Mouse (Mus musculus): Measurements from ENCODE around the gene Tmem132c. TPM values are rescaled to one million over a fixed set of nuclear protein-coding genes. Genes with fewer than 3 reads are reported as not detected.

Tmem132c gene
- total RNA-seq, 2 experiments from 2014 or later, result 6.7 to 6.8 TPM

DNA sequence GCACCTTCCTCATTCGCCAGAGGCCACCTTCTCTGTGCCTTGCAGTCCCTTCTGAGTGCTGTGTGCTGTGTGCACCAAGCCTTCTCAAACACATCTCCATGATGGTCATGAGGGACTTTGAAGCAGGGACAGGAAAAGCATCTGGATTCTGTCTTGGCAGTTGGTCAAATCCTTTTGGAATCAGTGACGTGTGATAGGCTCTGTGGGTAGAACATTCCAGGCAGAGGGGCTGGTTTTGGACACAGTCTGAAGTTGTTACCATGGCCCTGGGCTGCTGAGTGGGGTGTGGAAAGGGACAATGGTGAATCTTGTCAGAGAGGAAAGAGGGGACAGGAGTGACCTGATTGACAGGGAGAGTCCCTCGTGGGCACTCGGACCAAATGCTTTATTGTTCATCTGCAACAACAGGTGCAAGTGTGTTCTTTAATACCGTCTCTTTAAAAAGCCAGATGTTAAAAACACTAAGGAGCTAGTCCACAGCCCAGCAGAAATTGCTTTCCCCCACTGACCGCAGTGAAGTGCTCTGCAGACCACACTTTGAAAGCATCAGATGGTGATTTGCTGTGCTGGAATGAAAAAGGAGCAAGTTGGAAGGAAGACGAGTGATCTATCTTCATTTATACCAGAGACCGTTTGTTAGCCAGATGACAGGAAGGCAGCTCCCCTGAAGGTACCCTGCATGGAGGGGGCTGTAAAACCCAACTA, 242.5 kb downstream of the Tmem132c start:
- no peak for DNase-seq (ENCODE audit: low spot score in 2 of 2)

DNA sequence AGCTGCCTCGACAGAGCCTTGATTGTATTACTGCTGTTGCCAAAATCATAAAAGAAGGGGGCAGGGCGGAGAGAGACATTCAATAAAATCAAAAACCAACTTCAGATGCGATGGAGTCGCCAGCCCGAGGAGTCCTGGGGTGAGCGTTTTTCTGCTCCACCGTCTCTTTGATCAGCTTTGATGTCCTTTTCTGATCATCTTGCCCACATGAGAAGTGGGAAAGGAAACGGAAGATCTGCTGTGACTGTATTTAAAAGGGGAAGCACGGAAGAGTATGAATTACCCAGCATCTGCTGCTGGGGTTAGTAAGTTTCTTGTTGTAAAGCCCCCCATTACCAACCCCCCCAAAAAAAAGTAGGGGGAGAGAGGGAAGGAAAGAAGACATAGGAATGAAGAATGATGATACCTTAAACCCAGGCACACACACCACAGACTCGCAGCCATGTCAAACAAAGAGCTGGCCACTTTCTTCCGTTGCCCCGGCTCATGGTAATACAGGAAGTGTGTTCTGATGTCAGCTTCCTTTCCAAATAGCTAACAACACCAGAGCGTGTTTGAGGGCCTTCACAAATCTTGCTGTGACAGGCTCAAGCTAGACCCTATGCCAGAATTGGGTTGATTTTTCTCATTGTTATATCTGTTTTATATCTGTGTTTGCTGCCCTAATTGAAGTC, 243.3 kb downstream of the Tmem132c start:
- no peak for DNase-seq (ENCODE audit: low spot score in 2 of 2)

DNA sequence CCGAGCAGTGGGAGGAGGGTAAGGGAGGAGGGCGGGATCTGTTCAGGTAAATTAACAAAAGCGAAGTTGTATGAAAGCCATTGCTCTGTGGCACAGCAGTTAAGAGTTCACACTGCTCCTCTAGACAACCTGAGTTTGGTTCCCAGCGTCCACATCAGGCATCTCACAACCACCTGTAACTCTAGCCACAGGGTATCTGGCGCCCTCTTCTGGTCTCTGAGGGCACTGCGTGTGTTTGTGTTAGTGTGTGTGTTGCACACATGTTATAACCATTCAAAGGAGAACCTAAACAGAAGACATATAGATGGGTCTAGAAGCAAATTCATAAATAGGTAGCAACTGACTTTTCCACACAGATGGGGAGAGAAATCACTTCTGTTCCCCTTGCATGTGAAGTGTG, 245.6 kb downstream of the Tmem132c start:
- no peak for DNase-seq (ENCODE audit: low spot score in 2 of 2)

DNA sequence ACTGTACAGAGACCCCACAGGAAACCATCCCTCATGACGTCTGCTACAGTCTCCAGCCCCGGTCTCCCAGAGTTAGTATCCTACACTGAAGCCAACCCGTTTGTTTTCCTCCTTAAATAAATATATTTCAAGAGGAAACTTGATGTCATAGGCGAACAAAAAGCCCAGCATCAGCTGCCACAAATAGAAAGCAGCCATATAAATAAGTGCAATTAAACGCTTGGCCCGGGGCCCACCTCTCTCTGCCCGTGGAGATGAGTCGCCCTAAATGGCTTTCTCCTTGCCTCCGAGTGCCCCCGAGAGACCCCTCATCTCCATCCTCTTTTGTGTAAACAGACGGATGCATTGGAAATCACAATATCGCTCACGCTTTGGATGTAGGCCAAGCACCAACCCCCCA, 247.1 kb downstream of the Tmem132c start:
- DNase-seq (ENCODE audit: low spot score in 2 of 2), result no peak

DNA sequence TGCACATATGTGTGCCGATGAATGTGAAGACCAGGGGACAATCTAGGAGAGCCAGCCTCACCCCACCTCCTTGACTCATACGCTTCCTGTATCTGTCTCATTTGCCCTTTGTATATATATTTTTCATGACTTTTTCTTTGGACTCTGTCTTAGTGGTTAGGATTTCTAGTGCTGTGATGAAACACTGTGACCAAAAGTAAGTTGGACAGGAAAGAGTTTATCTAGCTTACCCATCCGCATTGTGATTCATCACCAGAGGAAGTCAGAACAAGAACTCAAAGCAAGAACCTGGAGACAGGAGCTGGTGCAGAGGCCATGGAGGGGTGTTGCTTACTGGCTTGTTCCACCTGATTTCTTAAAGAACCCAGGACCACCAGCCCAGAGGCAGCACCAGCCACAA, 250.1 kb downstream of the Tmem132c start:
- DNase-seq (ENCODE audit: low spot score in 2 of 2), result no peak

DNA sequence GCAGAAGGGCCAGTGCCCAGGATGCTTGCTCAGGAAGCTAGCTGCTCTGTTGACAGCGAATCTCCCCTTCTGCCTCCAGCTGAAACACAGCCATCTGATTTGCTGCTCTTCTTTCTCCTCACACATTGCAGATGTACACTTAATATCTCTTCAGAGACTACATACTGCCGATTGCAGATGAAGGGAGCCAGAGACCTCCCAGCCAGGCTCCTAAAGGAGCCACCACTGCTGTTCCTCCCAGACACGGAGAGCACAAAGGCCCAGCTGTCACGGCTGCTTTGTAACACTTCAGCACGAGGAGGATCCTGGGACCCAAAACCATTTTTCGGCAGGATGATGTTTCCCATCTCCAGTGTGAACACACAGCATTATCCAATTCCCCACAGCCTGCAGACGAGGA, 255.3 kb downstream of the Tmem132c start:
- DNase-seq (ENCODE audit: low spot score in 2 of 2), result no peak

DNA sequence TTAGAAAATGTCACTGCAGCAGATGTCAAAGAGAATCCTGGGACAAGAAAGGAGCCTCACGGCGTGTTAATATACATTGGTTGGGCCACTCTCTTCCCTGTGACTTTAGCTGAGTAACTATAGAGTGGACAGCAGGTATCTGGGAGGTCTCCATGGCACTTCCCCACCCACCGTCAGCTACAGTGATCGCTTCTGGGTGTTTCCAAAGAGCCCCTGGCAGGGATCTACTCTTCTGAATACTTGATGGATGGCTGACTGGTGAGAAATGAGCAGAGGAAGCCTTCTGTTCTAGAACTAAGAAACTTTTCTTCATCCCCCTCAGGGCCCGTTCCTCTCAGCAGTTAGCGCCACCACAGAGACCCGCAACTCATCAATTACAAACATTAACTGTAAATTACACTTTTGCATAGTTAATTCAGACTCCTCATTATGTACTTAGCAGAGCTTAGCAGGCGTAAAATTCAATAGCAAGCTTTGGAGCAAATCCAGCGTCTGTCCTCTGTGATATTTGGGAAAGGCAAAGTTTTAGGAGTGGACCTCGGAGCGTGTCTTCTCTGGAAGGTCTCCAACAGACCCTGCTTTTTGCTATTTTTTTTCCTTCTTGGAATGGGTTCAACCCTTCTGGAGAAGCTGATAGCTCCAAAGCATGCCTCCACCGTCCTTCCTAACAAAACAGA, 257.7 kb downstream of the Tmem132c start:
- DNase-seq (ENCODE audit: low spot score in 2 of 2), result no peak

DNA sequence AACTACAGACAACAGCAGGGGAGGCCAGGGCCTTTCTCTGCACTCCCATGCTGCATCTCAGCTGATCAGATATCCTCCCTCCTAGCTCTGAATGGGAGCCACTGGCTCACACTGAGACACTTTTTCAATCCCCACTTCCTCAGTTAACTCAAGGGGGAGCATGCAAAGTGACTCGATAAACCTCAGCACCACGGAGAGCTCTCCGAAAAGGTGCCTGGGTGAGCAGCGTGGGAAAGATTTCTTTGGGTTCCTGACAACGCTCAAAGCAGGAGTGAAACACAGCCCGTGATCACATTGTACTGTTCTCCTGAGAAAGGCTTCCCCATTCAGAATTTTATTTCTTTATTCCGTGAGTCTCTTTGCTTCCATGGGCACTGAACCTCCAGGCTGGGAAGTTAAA, 261.2 kb downstream of the Tmem132c start:
- DNase-seq (ENCODE audit: low spot score in 2 of 2), result no peak

DNA sequence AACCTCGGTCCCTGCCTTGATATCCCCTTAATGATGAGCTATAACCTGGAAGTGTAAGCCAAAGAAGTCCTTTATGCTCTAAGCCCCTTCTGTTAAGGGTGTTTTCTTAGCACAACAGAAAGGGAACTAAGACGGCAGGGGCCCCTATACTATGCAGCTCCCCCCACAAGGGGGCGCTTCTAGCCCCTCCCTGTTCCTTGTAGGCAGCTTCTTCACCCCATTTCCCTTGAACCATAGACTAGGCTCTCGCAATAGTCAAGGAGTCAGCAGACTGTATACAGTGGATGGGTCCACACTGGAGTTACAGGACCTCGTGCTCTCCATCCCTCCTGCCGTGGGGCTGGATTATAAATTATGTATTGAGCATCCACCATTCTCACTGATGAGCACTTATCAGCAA, 264.1 kb downstream of the Tmem132c start:
- no peak for DNase-seq (ENCODE audit: low spot score in 2 of 2)

DNA sequence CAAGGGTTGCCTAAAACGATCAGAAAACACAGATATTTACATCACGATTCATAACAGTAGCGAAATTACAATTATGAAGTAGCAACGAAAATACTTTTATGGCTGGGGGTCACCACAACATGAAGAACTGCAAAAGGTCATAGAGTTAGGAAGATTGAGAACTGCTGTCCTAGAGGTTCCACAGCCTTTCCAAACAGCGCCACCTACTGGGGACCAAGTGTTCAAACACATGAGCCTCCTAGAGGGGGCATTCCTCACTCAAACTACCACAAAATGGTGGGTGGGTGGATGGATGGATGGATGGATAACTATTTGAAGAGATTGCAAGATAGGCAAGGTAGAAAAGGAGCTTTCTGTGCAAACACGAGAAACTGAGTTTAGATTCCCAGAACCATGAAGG, 270.0 kb downstream of the Tmem132c start:
- DNase-seq (ENCODE audit: low spot score in 2 of 2), result peak in 1 of 2 experiments; percentile 26

DNA sequence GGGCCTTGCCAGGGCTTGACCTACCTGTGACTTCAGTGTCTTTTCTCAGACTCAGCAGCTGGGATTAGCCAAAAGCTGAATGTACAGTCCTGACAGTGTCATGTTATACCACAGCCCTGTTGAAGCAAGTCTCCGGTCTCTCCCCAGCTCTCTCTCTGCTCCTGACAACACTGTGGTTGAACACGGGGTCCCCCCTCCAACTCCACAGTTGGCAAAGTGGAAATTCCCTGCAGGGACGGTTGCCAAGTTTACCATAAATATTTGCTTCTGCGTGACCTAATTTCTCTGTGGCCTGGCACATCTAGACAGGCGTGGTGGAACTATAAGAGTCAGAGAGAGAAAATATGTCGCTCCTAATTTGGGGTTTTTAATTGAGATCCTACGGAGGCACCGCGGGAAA, 274.4 kb downstream of the Tmem132c start:
- no peak for DNase-seq (ENCODE audit: low spot score in 2 of 2)

DNA sequence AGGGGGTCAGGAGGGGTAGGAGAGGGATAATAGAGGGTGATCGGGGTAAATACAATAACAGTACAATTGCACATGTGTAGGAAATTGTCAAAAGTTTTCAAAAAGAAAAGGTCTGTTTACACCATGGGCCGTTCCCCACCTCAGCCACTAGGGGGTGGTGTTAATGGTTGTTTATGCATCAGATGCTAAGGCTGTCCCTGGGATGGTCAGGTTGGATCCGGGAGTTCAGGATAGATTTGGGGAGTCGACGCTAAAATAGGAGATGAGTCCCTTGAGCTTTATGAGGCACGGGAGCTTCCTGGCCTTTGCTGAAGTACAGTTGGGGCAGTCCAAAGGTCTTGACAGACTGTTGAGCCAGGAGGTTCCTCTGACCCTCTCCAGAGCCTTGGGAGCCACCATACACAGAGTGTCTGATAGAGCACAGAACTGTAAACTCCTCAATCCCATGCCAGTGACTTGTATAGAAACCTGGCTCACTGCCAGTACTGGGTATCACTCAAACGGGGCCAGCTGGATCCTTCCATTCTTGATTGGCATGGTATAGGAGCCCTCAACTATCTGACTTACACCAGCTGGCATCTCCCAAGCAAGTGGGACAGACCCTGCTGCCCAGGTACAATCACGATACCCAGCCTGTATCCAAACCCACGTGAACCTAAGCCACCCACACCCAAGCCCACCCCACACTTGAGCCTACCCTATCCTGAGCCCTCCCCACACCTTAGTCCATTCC, 281.3 kb downstream of the Tmem132c start:
- no peak for DNase-seq (ENCODE audit: low spot score in 2 of 2)

DNA sequence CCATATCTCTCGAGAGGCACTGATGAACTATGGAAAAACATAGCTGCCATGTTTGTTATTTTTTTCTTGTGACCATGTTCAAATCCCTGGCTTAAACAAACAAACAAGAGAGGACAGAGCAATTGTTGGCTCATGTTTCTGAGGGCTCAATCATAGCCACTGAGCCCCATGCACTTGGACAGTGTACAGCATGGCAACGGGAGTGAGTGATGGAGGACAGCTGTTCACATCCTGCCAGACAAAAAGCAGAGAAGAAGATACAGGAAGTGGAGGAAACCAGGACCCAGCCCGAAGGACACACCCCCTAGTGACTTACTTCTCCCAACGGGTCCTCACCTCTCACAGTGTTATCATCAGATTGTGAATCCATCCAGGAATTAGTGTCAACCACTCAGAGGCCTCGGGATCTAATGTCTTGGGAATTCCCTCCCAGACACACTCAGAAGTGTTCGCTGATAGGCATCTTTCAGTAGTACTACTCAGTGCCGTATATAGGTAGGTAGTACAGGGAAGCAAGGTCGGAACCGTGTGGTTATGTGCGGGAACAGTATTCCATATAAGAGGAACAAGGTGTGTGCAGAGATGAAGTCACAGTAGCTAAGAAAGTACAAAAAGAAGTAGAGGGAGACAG, 285.9 kb downstream of the Tmem132c start:
- no peak for DNase-seq (ENCODE audit: low spot score in 2 of 2)

DNA sequence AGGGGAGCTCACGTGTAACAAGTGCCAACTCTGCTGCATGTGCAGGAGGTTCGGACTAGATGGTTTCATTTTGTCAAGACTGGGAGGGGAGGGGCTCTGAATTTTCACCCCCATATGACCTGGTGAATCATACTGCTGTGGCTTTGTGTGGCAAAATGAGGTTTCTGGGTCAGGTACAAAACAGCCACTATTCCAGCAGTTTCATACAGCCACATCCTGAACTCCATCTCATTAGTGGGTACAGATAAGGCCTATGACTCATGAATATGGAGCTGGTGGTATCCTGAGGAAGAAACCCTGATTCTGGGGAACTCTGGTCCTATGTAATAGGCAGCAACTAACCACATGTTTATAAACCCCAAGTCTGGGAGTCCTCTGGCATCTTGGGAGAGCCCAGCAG, 295.9 kb downstream of the Tmem132c start:
- DNase-seq (ENCODE audit: low spot score in 2 of 2), result no peak

DNA sequence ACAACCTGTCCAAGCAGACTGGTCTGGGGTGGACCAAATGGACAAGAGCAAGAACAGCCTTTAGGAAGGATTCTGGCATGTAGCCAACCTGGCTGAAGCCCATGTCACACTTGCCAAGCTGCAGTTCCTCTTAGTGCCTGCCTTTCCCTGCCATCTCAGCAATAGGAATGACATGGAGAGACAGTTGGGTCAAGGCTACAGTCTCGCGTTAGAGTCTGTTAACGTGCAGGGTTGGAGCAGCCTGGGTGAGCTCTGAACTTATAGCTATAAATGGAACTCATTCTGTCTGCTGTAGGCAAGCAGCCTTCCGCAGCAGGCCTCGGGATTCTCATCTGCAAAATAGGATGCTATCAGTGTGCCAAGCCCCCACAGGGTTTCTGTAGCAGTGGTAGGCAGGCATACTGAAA, 305.0 kb downstream of the Tmem132c start:
- no peak for DNase-seq (ENCODE audit: low spot score in 2 of 2)

DNA sequence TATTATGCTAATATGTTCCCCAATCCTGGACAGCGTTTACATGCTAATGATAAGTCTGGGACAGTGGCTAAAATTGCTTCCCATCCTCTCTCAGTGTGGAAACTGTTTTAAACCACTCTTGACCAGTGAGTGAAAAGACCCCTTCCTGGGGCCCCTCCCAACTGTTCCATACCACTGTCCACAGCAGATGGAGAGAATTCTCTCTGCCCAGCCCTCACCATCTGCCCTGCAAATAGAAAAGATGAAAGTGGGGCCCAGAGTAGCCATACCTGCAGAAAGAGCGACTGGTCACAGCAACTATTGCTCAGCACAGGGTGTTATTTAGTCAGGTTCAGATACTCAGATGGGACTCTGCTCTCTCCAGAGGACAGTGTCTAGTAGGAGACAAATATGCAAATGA, 306.5 kb downstream of the Tmem132c start:
- no peak for DNase-seq (ENCODE audit: low spot score in 2 of 2)

DNA sequence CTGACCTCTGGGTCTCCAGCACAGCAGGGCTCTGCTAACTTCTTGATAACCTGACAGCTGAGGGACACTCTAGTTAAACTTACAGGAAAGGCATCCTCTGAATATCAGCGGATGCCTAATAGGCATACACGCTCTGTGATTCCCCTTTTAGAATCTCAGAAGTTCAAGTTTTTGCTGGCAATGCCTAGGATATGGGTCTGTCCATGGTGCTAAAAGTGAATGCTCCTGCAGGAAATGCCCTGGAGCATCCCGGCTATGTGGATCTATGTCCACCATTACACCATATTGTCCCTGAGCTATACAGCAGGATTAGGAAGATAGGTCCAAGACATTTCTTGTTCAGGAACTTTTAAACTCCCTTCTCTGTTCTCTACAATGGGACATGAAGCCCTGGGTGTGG, 319.5 kb downstream of the Tmem132c start:
- DNase-seq (ENCODE audit: low spot score in 2 of 2), result no peak

DNA sequence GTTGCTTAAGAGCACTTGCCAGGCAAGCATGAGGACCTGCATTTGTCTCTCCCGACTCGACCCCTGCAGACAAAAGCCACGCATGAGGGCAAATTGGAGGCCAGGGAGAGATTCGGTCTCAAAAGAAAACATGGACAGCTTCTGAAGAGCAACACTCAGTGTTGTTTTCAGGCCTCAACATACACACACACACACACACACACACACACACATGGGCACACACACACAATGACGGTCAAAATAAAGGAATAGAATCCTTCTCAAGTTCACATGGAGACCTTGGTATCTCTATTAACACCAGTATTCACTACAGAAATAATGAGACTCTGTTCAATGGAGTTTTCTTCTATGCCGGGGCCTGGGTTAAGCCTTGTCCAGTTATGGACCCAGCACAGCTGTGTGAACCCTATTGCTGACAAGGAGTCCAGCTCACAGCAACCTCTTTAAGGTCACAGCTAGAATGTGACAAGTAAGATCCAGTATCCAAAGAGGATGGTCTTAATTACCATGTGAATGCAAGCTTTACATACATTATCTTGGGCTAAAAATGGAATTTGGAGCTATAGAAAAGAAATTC, 325.6 kb downstream of the Tmem132c start:
- DNase-seq (ENCODE audit: low spot score in 2 of 2), result no peak

DNA sequence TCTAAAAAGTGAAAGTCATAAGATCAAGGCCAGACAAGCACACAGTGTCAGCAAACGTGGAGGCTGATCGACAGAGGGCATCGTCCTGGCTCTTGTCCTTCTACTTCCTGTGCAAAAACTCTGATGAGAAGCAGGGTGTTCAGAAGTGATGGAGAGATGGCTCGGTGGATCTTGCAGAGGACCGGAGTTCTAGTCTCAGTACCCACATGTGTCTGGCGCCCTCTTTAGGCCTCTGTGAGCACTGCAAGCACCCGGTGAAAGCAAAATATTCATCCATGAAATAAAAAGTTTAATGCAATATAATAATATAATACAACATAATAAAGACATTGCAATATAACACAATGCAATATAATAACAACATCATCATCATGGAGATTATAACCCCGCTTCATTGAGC, 335.8 kb downstream of the Tmem132c start:
- DNase-seq (ENCODE audit: low spot score in 2 of 2), result no peak

DNA sequence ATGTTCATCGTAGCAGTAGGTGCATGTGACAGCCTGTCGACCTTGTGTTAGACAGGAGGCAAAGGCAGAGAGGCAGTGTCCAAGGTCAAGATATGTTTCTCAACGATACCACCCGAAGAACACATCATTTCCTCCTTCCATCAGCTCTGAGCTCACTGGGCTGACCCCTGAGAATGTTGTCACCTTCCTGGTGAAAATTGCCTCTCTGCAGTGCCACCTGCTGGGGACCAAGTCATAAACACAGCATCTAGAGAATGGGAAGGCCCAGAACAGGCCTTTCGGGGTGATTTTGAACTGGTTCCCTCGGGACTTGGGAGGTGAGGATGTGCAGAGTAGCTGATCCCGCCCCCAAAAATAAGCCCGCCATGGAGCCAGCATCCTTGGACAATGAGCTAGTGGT, 342.1 kb downstream of the Tmem132c start:
- peak; percentile 20 to 24 for DNase-seq (ENCODE audit: low spot score in 2 of 2)

DNA sequence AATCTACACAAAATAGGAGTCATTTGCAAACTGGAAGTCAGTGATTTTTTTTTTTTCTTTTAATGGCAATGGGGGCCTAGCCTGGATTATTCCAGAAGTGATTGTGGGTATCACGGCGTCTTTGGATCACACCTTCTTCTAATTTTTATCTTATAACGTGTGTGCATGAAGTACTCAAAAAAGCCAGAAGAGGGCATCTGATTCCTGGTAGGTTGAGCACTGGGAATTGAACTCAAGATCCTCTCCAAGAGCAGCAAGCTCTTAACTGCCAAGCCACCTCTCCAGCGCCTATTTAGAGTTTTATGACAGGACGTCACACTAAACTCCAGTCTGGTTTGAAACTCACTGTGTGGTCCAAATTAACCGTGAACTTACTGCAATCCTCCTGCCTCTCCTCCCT, 346.2 kb downstream of the Tmem132c start:
- no peak for DNase-seq (ENCODE audit: low spot score in 2 of 2)
